Mouse (Mus musculus) stomach, postnatal 0 days (tissue): Measurements from ENCODE around the gene Taar7e.
"Not testable (repeated sequence)": the region's sequence is repeated elsewhere in the genome, so short reads cannot be mapped to it uniquely, and the experiment has no call there.

Source experiments
- CTCF ChIP-seq: IDR thresholded peaks from 2 replicates; pipeline ENCODE4 v1.5.1; 2016; ENCODE audit warnings: antibody characterized with exemption, low read depth, mild to moderate bottlenecking, moderate library complexity
- EP300 ChIP-seq: optimal IDR thresholded peaks from 2 replicates; pipeline ENCODE3; 2016; ENCODE audit warnings: antibody characterized with exemption

DNA sequence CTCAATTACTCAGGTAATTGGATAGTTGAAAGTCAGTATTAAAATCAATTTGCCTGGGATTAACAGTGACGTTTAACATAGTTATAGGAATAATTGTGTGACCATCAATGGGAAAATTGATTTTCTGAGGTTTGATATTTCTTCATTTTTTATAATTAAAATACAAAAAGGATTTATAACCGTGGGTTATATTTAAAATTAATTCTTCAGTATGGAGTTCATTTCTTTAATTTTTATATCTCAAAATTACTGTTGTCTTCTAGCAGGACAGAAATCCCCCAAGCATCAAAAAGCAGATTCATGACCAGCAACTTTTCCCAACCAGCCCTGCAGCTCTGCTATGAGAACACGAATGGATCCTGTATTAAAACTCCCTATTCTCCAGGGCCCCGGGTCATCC is 38.8 kb downstream of the Taar7e start, which contains the start of gene Taar8a:
- TF ChIP-seq EP300, CTCF: not testable (repeated sequence)
